Mouse (Mus musculus) neural tube, embryonic 14.5 days (tissue): ENCODE measurements around the gene Wbp4. TPM values are rescaled to one million over a fixed set of nuclear protein-coding genes. Genes with fewer than 3 reads are reported as not detected.

Source experiments
- ATAC-seq: fragments of 200-750 bp; cut with Nextera tagmentation; 2 replicates; pipeline ENCODE4 v1.8.0; 2017; ENCODE audit warnings: low read depth, mild to moderate bottlenecking, moderate TSS enrichment, moderate library complexity
- H3K27ac ChIP-seq: fragments of 300-500 bp; sonication (generic); 2 replicates; pipeline ENCODE4 v1.5.1; 2014; ENCODE audit warnings: low read depth, mild to moderate bottlenecking, control low read depth, low read length, moderate library complexity, mixed read lengths
- H3K27me3 ChIP-seq: fragments of 300-500 bp; sonication (generic); 2 replicates; pipeline ENCODE4 v1.6.1; 2014; ENCODE audit warnings: low read length; ENCODE audit not compliant: control insufficient read depth, insufficient read depth
- H3K36me3 ChIP-seq: fragments of 300-500 bp; sonication (generic); 2 replicates; pipeline ENCODE4 v1.6.1; 2014; ENCODE audit warnings: low read length, mixed read lengths; ENCODE audit not compliant: control insufficient read depth, insufficient read depth
- H3K4me1 ChIP-seq: fragments of 300-500 bp; sonication (generic); 2 replicates; pipeline ENCODE4 v1.6.1; 2014; ENCODE audit warnings: low read length; ENCODE audit not compliant: control insufficient read depth, insufficient read depth
- H3K4me2 ChIP-seq: fragments of 300-500 bp; sonication (generic); 2 replicates; pipeline ENCODE4 v1.6.1; 2014; ENCODE audit warnings: mild to moderate bottlenecking, low read depth, low read length, control low read depth
- H3K4me3 ChIP-seq: fragments of 300-500 bp; sonication (generic); 2 replicates; pipeline ENCODE4 v1.5.1; 2014; ENCODE audit warnings: low read depth, low read length, control low read depth, mixed read lengths
- H3K9ac ChIP-seq: fragments of 300-500 bp; sonication (generic); replicated peaks from 2 replicates; pipeline ENCODE4 v1.6.1; 2014; ENCODE audit warnings: low read depth, mild to moderate bottlenecking, control low read depth, low read length, mixed read lengths
- H3K9me3 ChIP-seq: fragments of 300-500 bp; sonication (generic); 2 replicates; pipeline ENCODE4 v1.6.1; 2016; ENCODE audit warnings: low read length; ENCODE audit not compliant: control insufficient read depth
- WGBS: fragments of 180-500 bp; shearing (Covaris S2); extraction: QIAGEN DNeasy Blood & Tissue Kit; methylation state at CpG from one replicate; pipeline ENCODE4 v1.1.7; 2014; 5-methylcytosine and 5-hydroxymethylcytosine counted together
- polyA plus RNA-seq: library from polyadenylated mRNA; unstranded; fragments of >200 nt; fragmentation: Nextera tagmentation; extraction: Ambion mirVana; gene quantifications from 2 replicates; pipeline ENCODE4 v1.2.1, GENCODE M21; 2014

The Wbp4 gene
- polyA plus RNA-seq, 1 experiment from 2014 or later, result 47.3 TPM

DNA sequence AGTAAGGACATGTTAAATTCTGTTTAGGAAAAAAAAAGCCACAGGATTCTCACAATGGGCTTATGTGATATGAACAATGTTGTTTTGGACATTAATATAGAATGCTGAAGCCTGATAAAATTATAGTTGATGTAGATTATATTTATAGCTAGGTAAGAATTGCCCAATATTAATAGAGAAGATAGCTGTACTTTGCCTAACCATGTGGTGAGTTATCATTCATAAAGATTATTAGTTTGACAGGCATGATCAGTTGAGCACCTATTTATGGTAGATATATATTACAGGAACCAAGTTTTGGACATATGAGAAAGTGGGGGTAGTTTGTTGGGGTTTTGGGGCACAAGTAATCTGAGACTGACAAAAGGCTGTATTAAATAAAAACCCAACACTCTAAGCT, 39.3 kb upstream of the Wbp4 start:
- no peak for ATAC-seq

DNA sequence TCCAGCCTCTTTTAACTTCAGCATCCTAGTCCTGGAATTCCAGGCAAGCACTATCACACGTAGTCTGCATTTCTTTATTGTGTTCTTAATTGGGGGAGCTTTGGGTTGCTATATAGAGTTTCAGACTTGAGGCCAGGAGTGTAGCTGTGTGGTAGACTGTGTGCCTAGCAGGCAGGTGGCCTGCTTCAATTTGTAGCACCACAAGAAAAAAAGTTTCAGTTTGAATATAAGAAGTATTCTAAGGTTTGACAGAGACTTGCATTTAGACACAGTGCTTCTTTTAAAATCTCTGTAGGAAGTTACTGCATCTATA, 38.3 kb upstream of the Wbp4 start:
- no peaks in the 10 kb centered on the region for H3K4me1 ChIP-seq
- WGBS, result 33% methylated on average over 1 of the region's 1 CpGs

More for the DNA sequence above, 39.3 kb upstream of the Wbp4 start:
- Histone ChIP-seq H3K9ac (no peak overlapping the region), H3K9me3 (no peaks in the 10 kb centered on the region), H3K4me1 (no peaks in the 10 kb centered on the region), H3K27ac (no peak overlapping the region), H3K36me3 (no peaks in the 10 kb centered on the region), H3K27me3 (no peaks in the 10 kb centered on the region), H3K4me3 (no peak overlapping the region), H3K4me2 (no peak overlapping the region)

DNA sequence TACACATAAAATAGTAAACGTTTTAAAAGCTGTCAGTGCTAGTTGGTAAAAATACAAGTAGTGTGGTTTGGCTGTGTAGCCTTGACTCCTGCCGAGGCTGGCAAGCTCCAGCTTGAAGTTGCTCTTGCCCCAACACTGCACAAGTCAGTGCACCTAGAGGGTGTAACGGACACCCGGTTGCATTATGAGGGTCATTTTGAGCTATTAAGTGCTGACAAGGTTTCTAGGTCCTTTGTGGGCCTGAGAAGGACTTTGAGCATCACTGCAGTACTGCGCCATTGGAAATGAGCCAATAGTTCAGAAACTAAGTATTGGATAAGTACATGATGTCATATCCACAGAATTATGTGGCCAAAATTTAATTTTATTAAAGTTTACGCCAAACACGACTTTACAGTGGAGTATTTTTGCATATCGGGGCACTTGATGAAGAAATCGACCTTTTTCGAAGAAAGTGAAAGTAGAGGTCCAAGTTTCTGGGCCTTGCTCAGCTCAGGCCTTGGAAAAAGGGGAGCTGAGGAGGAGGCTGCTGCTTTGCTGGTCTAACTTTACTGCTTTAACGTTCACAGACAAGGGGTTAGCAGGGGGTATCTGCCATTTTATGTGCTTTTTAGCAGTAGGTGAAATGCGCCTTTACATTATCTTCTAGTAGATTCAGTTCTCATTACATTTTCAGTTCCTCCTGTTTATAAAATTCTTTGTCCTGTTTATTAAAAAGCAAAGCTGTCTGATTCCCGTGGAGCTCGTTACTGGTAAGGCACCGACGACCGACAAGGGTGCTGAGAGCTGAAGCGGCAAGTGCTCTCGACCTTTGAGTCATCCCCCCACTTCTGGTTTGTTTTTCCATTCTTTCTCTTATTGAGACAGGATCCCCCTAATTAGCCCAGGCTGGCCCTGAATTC, 37.7 kb upstream of the Wbp4 start:
- Histone ChIP-seq H3K4me2 (no peak overlapping the region), H3K4me1 (no peaks in the 10 kb centered on the region), H3K9ac (no peak overlapping the region), H3K36me3 (no peaks in the 10 kb centered on the region), H3K9me3 (no peaks in the 10 kb centered on the region), H3K27me3 (no peaks in the 10 kb centered on the region), H3K27ac (no peak overlapping the region), H3K4me3 (no peak overlapping the region)
- ATAC-seq, result no peak
- WGBS, result 72% methylated on average over 19 of the region's 19 CpGs

More for the DNA sequence above, 38.3 kb upstream of the Wbp4 start:
- Histone ChIP-seq H3K27me3 (no peaks in the 10 kb centered on the region), H3K27ac (no peak overlapping the region), H3K9ac (no peak overlapping the region), H3K4me2 (no peak overlapping the region), H3K9me3 (no peaks in the 10 kb centered on the region), H3K36me3 (no peaks in the 10 kb centered on the region), H3K4me3 (no peak overlapping the region)
- ATAC-seq, result no peak

DNA sequence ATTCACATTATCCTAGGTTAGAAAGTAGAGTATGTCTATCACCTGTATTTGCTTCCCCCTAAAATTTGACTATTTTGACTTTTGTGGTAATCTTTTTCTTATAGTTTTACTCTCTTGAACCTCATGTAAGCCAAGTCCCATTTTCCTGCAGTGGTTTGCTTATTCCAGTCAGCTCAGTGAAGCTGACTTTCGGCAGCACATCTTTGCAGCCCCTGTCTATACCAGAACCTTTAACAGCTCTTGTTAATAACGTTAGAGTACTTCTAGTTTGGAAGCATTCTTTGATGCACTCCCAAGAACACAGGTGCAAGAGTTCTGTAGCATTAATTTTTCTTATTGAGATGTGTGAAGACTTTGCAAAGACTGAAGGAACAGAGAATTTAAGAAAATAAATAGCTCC, 36.8 kb upstream of the Wbp4 start:
- no peak overlapping the region for H3K4me2 ChIP-seq

DNA sequence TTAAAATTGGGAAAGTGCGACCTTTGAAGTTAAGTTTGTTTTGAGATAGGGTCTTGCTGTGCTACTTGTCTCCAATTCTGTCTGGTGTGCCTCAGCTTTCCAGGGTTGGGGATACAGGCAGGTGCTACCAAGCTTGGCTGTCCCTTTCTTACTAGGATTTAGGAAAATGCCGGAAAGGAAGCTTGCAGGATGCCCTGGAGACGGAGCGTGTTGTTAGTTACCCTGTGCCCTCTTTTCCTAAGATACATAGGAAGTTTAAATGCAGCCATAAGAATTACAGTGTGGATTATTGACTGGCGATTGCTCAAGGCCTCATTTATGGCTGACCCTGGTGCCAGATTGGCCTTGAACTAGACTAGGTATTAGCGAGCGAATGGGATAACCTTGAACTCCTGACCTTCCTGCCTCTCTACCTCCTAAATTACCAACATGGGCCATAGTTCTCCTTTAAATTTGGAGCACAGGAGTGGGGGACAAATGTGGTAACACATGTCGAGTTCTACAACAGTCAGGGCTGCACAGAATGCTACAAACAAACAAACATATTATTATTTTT, 35.9 kb upstream of the Wbp4 start:
- Histone ChIP-seq H3K4me1 (no peaks in the 10 kb centered on the region), H3K27ac (no peak overlapping the region), H3K9ac (no peak overlapping the region), H3K9me3 (no peaks in the 10 kb centered on the region), H3K36me3 (no peaks in the 10 kb centered on the region), H3K4me3 (no peak overlapping the region), H3K27me3 (no peaks in the 10 kb centered on the region), H3K4me2 (no peak overlapping the region)
- no peak for ATAC-seq
- WGBS, result 88% methylated on average over 8 of the region's 8 CpGs

More for the DNA sequence above, 36.8 kb upstream of the Wbp4 start:
- Histone ChIP-seq H3K27ac (no peak overlapping the region), H3K4me3 (no peak overlapping the region), H3K9me3 (no peaks in the 10 kb centered on the region), H3K27me3 (no peaks in the 10 kb centered on the region), H3K36me3 (no peaks in the 10 kb centered on the region), H3K9ac (no peak overlapping the region), H3K4me1 (no peaks in the 10 kb centered on the region)
- WGBS, result 84% methylated on average over 2 of the region's 2 CpGs
- no peak for ATAC-seq

DNA sequence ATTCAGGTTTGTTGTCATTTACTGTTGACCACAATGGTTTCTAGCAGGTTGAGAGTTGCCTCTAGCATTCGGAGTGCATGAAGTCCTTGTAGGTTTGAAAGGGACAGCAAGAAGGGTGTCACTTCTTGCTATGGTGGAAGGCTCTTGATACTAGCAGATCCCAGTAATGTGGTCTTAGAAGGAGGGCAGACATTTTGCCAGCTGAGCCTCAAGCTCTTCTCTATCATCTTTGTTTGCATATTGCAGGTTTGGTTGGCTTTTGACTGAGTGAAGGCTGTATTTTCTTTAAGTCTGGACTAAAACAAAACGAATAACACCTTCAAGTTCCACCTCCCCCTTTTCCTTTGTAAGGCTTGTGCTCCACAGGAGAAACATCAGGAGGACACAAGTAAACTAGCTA, 35.4 kb upstream of the Wbp4 start:
- no peaks in the 10 kb centered on the region for H3K4me1 ChIP-seq
- H3K27ac ChIP-seq, result no peak overlapping the region
- no peak overlapping the region for H3K4me3 ChIP-seq
- ATAC-seq, result no peak
- no peaks in the 10 kb centered on the region for H3K9me3 ChIP-seq
- no peaks in the 10 kb centered on the region for H3K27me3 ChIP-seq
- no peaks in the 10 kb centered on the region for H3K36me3 ChIP-seq
- no peak overlapping the region for H3K4me2 ChIP-seq
- H3K9ac ChIP-seq, result no peak overlapping the region
- 94% methylated on average over 2 of the region's 2 CpGs for WGBS

DNA sequence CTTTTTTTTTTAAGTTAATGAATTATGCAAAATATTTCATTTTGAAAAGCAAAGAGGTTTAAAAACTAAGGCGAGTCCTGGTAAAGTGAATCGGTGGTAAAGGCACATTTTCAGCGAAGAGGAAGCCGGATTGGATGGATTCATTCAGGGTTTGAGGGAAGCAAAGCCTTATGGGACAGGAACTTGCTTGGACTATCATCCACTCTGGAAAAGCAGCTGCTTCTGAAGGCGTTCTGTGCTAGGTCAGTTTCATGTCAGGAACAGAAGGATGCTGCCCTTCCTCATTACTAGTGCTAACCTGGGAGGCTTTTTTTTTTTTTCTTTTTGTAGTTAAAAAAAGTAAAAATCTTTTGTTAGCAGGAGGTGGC, 34.9 kb upstream of the Wbp4 start:
- Histone ChIP-seq H3K27me3 (no peaks in the 10 kb centered on the region), H3K4me1 (no peaks in the 10 kb centered on the region), H3K9me3 (no peaks in the 10 kb centered on the region), H3K36me3 (no peaks in the 10 kb centered on the region), H3K4me2 (no peak overlapping the region), H3K4me3 (no peak overlapping the region), H3K27ac (no peak overlapping the region), H3K9ac (no peak overlapping the region)
- WGBS, result 85% methylated on average over 5 of the region's 5 CpGs
- ATAC-seq, result no peak

DNA sequence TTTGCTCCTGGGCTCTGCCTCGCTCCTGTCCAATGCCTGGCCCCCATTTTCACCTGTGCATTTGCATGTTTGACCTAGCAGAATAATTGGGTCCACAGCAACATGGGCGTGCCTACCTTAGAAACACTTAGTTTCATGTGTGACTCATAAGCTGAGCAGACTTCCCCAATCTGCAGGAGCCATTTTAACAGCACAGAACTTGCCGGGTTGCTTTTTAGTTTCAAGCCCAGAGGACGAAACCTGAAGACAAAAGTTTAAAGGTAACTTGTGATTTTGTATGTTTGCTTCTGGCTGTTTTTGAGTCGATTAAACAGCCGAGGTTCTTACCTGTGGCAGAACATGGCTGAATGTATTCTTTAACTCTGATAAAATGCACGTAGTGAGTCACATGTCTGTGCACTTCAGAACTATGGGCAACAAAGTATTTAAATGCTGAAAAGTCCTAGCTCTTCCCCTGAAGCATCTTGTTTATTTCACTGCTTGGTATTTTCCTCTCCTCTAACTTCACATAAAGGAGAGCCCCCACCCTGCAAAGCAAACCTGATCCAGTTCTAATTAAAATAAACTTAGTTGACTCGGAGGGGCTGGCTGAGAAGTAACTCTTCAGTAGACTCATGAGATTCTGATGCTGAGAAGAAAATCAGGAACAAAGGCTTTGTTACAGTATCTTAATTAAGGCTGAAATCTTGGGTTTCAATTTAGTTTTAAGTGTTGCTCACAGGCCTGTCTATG, 34.4 kb upstream of the Wbp4 start:
- H3K9me3 ChIP-seq, result no peaks in the 10 kb centered on the region
- WGBS, result 86% methylated on average over 8 of the region's 8 CpGs
- no peak overlapping the region for H3K4me2 ChIP-seq
- no peaks in the 10 kb centered on the region for H3K36me3 ChIP-seq
- no peaks in the 10 kb centered on the region for H3K4me1 ChIP-seq
- ATAC-seq, result no peak
- no peak overlapping the region for H3K27ac ChIP-seq
- no peak overlapping the region for H3K9ac ChIP-seq
- H3K27me3 ChIP-seq, result no peaks in the 10 kb centered on the region
- H3K4me3 ChIP-seq, result no peak overlapping the region

DNA sequence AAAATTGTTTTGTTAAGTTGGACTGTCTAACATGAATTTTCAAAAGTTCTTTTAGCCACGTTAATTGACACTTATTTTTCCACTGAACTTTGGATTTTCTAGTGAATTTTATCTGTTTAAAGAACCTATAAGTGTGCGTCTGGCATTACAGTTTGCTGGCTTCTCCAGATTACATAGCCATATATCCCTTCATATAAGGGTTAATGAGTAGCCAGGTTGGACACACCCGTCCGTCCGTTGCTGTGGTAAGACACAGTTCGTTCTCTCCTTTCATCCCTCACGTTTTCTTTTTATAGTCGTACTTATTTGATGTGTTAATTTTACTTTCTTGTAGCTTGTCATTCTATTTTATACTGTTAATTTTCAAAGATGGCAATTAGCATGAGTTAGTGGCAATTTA, 33.8 kb upstream of the Wbp4 start:
- no peak overlapping the region for H3K4me2 ChIP-seq
- H3K27me3 ChIP-seq, result no peaks in the 10 kb centered on the region
- no peak overlapping the region for H3K27ac ChIP-seq
- no peaks in the 10 kb centered on the region for H3K9me3 ChIP-seq
- WGBS, result 83% methylated on average over 8 of the region's 8 CpGs
- no peak overlapping the region for H3K4me3 ChIP-seq
- ATAC-seq, result no peak
- no peak overlapping the region for H3K9ac ChIP-seq
- H3K36me3 ChIP-seq, result no peaks in the 10 kb centered on the region
- H3K4me1 ChIP-seq, result no peaks in the 10 kb centered on the region
